Mouse (Mus musculus): ENCODE measurements around the gene Ccl2. TPM values are rescaled to one million over a fixed set of nuclear protein-coding genes. Genes with fewer than 3 reads are reported as not detected.

The Ccl2 gene
- 0.25 TPM in 1 of 2 replicates, not detected in the other for total RNA-seq (2014; rRNA removed)
- 1.5 and 1.6 TPM in 2 replicates for polyA plus RNA-seq (2015; fragmentation: Nextera tagmentation; extraction: Ambion mirVana)

DNA sequence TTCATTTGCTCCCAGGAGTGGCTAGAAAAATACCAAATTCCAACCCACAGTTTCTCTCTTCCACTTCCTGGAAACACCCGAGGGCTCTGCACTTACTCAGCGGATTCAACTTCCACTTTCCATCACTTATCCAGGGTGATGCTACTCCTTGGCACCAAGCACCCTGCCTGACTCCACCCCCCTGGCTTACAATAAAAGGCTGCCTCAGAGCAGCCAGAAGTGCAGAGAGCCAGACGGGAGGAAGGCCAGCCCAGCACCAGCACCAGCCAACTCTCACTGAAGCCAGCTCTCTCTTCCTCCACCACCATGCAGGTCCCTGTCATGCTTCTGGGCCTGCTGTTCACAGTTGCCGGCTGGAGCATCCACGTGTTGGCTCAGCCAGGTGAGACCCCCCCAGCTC, at the start of gene Ccl2:
TSS of gene Ccl2 (plus strand) at position 216 of the 400 bp plus-strand sequence.
- TF ChIP-seq CTCF (IDR thresholded peaks at IDR 0.05; ENCODE audit: low read depth): no peak
- Histone ChIP-seq H3K9ac (replicated peaks; ENCODE audit: low read length) (no peak within 1 kb of the TSS), H3K27ac (no peak within 1 kb of the TSS), H3K9me3 (ENCODE audit: low read length) (no peaks in the 10 kb centered on the region), H3K36me3 (ENCODE audit: insufficient read depth, low read length) (no peaks in the 10 kb centered on the region), H3K4me1 (ENCODE audit: insufficient read depth, low read length) (peaks cover 9% of the 10 kb centered on the region; the same call in 1 of the 2 replicates), H3K4me3 (ENCODE audit: low read length) (no peak within 1 kb of the TSS), H3K4me2 (ENCODE audit: low read depth, low read length) (no peak within 1 kb of the TSS), H3K27me3 (ENCODE audit: insufficient read depth, low read length) (no peaks in the 10 kb centered on the region)
- 21% methylated on average over 5 of the region's 5 CpGs for WGBS
- ATAC-seq (peak; percentile 88), DNase-seq (ENCODE audit: low spot score) (peak; percentile 81)

DNA sequence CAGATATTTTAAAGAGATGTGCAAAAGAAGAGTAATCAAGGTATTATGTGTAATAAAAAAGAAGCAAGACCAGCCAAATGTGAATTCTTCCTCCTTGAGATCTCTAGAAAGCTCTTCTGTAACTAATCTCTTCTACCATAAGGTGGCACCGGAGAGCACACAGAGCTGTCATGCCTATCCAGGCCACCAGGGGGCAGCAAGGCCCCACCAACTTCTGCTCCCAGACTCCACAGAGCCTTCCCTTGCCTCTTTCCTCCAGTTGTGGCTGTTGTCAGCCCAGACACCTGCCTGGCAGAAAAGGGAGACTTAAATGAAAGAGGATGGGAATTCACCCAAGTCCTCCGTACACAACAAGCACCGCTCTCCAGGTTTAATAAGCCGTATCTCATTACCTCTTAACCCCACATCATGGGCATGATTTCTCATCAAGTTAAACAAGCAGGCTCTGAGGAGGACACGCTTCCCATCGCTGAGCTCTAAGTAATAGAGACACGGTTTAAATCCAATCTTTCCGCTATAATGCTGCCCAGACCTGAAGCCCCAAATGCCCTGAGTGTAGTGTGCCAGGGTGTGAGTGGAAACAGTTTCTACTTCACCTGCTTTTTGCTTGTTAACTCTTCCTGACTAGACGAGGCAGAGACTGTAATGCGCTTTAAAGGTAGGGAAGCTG, 39.1 kb upstream of the Ccl2 start:
- Histone ChIP-seq H3K27me3 (ENCODE audit: insufficient read depth, low read length) (no peaks in the 10 kb centered on the region), H3K36me3 (ENCODE audit: insufficient read depth, low read length) (no peaks in the 10 kb centered on the region), H3K9me3 (ENCODE audit: low read length) (no peaks in the 10 kb centered on the region), H3K27ac (no peak overlapping the region), H3K4me2 (ENCODE audit: low read depth, low read length) (no peak overlapping the region), H3K9ac (replicated peaks; ENCODE audit: low read length) (no peak overlapping the region), H3K4me3 (ENCODE audit: low read length) (no peak overlapping the region), H3K4me1 (ENCODE audit: insufficient read depth, low read length) (no peaks in the 10 kb centered on the region)
- 51% methylated on average over 10 of the region's 10 CpGs for WGBS
- DNase-seq (ENCODE audit: low spot score): peak; percentile 83
- peak; percentile 62; the same call in 1 of the 2 replicates for ATAC-seq
- peak; percentile 100 for TF ChIP-seq CTCF (IDR thresholded peaks at IDR 0.05; ENCODE audit: low read depth)

DNA sequence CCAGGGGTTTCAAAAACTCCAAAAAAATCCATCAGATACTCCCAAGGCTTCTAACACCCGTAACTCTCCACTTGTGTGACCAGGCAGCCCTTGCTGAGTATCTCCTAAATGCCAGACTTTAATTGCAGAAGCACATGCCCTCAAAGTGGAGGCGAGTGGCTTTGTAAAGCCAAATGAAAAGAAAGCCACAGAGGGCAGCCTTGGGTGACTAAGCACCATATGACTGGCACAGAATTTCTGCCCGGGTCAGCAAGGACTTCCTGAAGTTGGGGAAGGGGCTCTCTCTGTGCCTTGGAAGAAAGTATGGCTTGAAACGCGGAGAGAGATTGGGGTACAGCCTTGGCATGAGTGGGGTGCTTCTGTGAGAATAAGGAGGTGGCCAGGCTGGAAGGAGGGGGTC, 38.3 kb upstream of the Ccl2 start:
- Histone ChIP-seq H3K36me3 (ENCODE audit: insufficient read depth, low read length) (no peaks in the 10 kb centered on the region), H3K4me2 (ENCODE audit: low read depth, low read length) (no peak overlapping the region), H3K4me3 (ENCODE audit: low read length) (no peak overlapping the region), H3K27ac (no peak overlapping the region), H3K9ac (replicated peaks; ENCODE audit: low read length) (no peak overlapping the region), H3K4me1 (ENCODE audit: insufficient read depth, low read length) (no peaks in the 10 kb centered on the region), H3K9me3 (ENCODE audit: low read length) (no peaks in the 10 kb centered on the region), H3K27me3 (ENCODE audit: insufficient read depth, low read length) (no peaks in the 10 kb centered on the region)
- 87% methylated on average over 5 of the region's 5 CpGs for WGBS
- no peak for TF ChIP-seq CTCF (IDR thresholded peaks at IDR 0.05; ENCODE audit: low read depth)
- ATAC-seq (no peak), DNase-seq (ENCODE audit: low spot score) (no peak)

DNA sequence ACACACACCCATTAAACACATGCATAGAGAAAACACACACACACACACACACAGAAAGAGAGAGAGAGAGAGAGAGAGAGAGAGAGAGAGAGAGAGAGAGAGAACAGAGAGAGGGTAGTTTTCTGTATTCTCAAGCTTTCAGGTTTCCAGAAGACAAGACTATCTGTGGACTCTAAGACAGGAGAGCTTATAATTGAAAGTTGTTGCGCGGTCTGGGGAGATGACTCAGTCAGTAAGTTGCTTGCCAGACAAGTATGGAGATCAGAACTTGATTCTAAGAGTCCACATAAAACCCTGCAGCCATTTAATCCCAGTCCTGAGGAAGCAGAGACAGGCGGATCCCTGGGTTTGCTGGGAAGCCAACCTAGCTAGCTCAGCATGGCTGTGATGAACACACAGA, 36.7 kb upstream of the Ccl2 start:
- TF ChIP-seq CTCF (IDR thresholded peaks at IDR 0.05; ENCODE audit: low read depth): no peak
- DNase-seq (ENCODE audit: low spot score) (no peak), ATAC-seq (no peak)
- Histone ChIP-seq H3K9ac (replicated peaks; ENCODE audit: low read length) (no peak overlapping the region), H3K36me3 (ENCODE audit: insufficient read depth, low read length) (no peaks in the 10 kb centered on the region), H3K4me2 (ENCODE audit: low read depth, low read length) (no peak overlapping the region), H3K27ac (no peak overlapping the region), H3K4me1 (ENCODE audit: insufficient read depth, low read length) (no peaks in the 10 kb centered on the region), H3K9me3 (ENCODE audit: low read length) (no peaks in the 10 kb centered on the region), H3K27me3 (ENCODE audit: insufficient read depth, low read length) (no peaks in the 10 kb centered on the region), H3K4me3 (ENCODE audit: low read length) (no peak overlapping the region)
- 89% methylated on average over 3 of the region's 3 CpGs for WGBS

DNA sequence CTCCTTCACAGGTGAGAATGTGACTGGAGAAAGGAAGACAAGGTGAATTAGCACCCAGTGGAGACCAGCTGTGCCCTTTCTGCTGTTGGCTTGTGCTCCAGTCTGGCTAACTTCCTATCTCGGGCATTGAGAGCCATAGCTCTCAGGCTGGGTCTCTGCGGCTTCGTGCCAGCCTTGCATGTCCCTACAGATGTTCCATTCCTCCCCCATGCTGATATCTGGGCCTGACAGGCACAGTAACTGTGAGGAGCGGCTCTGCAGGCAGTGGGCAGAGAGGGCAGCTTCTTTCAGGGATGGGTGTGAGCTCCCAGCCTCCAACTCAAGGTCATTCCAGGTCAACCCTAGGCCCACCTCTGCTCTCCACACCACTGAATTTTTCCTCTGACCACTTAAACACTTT, 35.9 kb upstream of the Ccl2 start:
- DNase-seq (ENCODE audit: low spot score) (no peak), ATAC-seq (no peak)
- TF ChIP-seq CTCF (IDR thresholded peaks at IDR 0.05; ENCODE audit: low read depth): no peak
- Histone ChIP-seq H3K27ac (no peak overlapping the region), H3K4me1 (ENCODE audit: insufficient read depth, low read length) (no peaks in the 10 kb centered on the region), H3K36me3 (ENCODE audit: insufficient read depth, low read length) (no peaks in the 10 kb centered on the region), H3K4me3 (ENCODE audit: low read length) (no peak overlapping the region), H3K9me3 (ENCODE audit: low read length) (no peaks in the 10 kb centered on the region), H3K27me3 (ENCODE audit: insufficient read depth, low read length) (no peaks in the 10 kb centered on the region), H3K4me2 (ENCODE audit: low read depth, low read length) (no peak overlapping the region), H3K9ac (replicated peaks; ENCODE audit: low read length) (no peak overlapping the region)
- 81% methylated on average over 4 of the region's 4 CpGs for WGBS

DNA sequence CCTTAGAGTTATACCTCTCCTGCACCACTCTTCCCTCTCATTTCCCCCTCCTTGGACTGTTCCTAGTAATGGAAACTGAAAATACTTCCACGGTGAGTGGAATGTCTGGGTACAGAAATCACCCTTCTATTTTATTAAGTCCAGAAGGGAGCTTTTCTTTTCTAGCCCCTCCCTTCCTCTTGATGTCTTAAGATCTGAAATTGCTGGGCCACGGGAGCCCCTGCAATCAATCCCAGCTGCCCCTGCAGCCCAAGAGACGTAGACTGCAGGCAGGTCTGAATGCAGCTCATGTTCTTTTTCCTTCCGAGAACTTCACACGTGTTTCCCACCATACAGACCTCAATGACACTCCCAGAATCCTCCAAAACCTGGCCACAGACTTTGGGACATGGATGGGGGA, 34.8 kb upstream of the Ccl2 start:
- H3K9me3 ChIP-seq (ENCODE audit: low read length): no peaks in the 10 kb centered on the region
- no peak for DNase-seq (ENCODE audit: low spot score)

DNA sequence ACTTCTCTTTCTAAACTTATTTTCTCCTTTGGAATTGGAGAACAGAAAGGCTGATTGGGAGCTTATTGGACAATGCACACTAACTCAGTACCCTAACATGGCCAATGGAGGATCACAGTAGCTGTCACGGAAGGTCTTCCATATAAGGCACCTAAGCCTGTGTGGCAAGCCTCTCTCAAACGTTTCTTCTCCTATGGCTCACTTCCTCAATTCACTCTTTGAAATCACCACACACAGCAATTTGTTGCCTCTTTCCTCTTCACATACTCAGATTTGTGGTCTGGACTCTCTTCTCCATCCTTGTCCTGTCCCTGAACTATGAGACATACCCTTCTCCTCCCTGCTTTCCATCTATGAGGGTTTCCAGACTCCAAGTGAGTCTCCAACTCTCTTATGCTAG, 30.6 kb upstream of the Ccl2 start:
- no peak overlapping the region for H3K9ac ChIP-seq (replicated peaks; ENCODE audit: low read length)
- 73% methylated on average over 2 of the region's 2 CpGs for WGBS
- ATAC-seq (no peak), DNase-seq (ENCODE audit: low spot score) (no peak)
- no peak overlapping the region for H3K4me3 ChIP-seq (ENCODE audit: low read length)
- no peaks in the 10 kb centered on the region for H3K36me3 ChIP-seq (ENCODE audit: insufficient read depth, low read length)
- no peaks in the 10 kb centered on the region for H3K9me3 ChIP-seq (ENCODE audit: low read length)
- H3K4me2 ChIP-seq (ENCODE audit: low read depth, low read length): no peak overlapping the region
- no peak for TF ChIP-seq CTCF (IDR thresholded peaks at IDR 0.05; ENCODE audit: low read depth)
- H3K4me1 ChIP-seq (ENCODE audit: insufficient read depth, low read length): no peaks in the 10 kb centered on the region
- H3K27me3 ChIP-seq (ENCODE audit: insufficient read depth, low read length): no peaks in the 10 kb centered on the region
- no peak overlapping the region for H3K27ac ChIP-seq

More for the DNA sequence above, 34.8 kb upstream of the Ccl2 start:
- ATAC-seq: no peak
- H3K27me3 ChIP-seq (ENCODE audit: insufficient read depth, low read length): no peaks in the 10 kb centered on the region
- no peak overlapping the region for H3K27ac ChIP-seq
- no peaks in the 10 kb centered on the region for H3K4me1 ChIP-seq (ENCODE audit: insufficient read depth, low read length)
- no peak overlapping the region for H3K4me2 ChIP-seq (ENCODE audit: low read depth, low read length)
- no peak overlapping the region for H3K9ac ChIP-seq (replicated peaks; ENCODE audit: low read length)
- TF ChIP-seq CTCF (IDR thresholded peaks at IDR 0.05; ENCODE audit: low read depth): no peak
- H3K36me3 ChIP-seq (ENCODE audit: insufficient read depth, low read length): no peaks in the 10 kb centered on the region
- no peak overlapping the region for H3K4me3 ChIP-seq (ENCODE audit: low read length)
- 64% methylated on average over 5 of the region's 5 CpGs for WGBS
